Mouse (Mus musculus) layer of hippocampus, postnatal 14 days (tissue): ENCODE measurements around the gene Crlf1. TPM values are rescaled to one million over a fixed set of nuclear protein-coding genes. Genes with fewer than 3 reads are reported as not detected.
A peak's percentile ranks its signal among the peaks of the same experiment; 100 is the strongest.

Experiments
- DNase-seq, 2 experiments: peaks; one replicate each; pipeline ENCODE4 v3.0.0; 2021 to 2022; ENCODE audit warnings: low spot score in 2 of 2, mixed read lengths in 1 of 2
- total RNA-seq, 2 experiments: library from RNA; stranded (reverse); gene quantifications; 2 replicates each; pipeline ENCODE4 v1.2.3; 2021

Crlf1 gene
- total RNA-seq, 2 experiments from 2014 or later: 21.8 to 24.2 TPM

DNA sequence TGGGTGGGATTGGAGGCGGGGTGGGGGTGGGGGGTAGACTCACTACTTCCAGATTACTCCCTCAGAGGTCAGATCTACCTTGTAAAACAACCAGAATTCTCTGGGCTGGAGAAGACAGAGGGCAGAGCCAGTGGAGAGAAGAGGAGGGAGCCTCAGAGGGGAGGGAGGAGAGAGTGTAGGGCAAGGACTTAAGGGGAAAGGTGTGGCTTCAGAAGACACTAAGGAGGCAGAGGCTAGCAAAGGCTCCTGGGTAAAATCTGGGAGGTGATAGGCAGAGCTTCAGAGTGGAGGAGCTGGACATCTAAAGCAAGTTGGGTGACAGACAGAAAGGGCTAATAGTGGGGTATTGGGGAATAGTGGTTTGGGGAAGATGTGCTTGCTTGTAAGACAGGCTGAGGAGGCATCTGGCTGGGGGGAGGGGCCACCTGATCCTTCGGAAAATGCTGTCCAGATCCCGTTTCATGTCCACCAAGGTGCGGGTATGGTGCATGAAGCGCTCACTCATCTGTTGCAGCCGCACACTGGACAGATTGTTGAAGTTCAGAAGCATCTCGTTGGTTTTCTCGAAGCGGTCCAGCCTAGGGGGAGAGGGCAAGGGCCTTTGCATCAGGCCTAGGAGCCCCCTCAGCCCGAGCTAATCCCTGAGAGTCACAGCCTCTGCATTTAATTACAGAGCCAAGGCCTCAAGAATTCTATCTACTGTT, 25.1 kb downstream of the Crlf1 start:
- DNase-seq: no peak

- no peak for DNase-seq
Observed at GRCm38 (mm10) chr8:70519043-70519442, 26.1 kb downstream of the Crlf1 start.

- DNase-seq: no peak
Observed at GRCm38 (mm10) chr8:70519606-70520005, 26.6 kb downstream of the Crlf1 start.

- DNase-seq: peak; percentile 94 to 97
Observed at GRCm38 (mm10) chr8:70522592-70523403, 29.8 kb downstream of the Crlf1 start.

- no peak for DNase-seq
Observed at GRCm38 (mm10) chr8:70527111-70527511, 34.2 kb downstream of the Crlf1 start.

DNA sequence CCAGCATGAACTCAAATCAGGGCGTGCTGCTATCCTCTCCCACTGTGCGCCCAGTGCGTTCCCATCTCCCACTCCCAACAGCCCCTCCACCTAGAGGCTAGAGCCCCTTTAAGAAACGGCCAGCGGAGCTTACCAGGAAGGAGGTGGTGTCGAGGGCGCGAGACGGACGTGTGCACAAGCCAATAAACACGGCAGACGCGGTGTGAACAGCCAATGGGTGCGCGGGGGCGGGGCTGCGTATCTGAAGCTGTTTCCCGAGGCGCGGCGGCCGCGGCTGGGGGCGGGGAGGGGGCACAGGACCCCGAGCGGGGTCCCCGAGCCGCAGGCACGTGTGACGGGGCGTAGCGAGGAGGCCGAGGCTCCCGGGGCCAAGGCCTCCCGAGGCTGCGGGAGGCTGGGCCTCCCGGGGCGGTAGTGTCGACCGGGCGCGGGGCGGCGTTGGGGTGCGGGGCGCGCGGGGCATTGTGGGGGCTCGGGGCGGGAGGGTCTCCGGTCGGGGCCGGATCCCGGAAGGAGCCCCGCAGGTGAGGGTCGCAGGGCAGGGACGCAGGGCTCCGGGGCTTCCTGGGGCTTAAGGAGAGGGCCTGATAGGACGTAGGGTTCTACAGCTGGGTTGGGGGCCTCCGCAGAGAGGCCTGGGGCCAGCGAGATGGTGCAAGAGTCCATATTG, 34.7 kb downstream of the Crlf1 start, which contains the start of the genes Fkbp8 and Kxd1:
Fkbp8 (plus strand) TSS at position 213 of the 670 bp plus-strand sequence.
Kxd1 (minus strand) TSS at position 445 of the 670 bp plus-strand sequence.
- peak; percentile 99 to 100 for DNase-seq

DNA sequence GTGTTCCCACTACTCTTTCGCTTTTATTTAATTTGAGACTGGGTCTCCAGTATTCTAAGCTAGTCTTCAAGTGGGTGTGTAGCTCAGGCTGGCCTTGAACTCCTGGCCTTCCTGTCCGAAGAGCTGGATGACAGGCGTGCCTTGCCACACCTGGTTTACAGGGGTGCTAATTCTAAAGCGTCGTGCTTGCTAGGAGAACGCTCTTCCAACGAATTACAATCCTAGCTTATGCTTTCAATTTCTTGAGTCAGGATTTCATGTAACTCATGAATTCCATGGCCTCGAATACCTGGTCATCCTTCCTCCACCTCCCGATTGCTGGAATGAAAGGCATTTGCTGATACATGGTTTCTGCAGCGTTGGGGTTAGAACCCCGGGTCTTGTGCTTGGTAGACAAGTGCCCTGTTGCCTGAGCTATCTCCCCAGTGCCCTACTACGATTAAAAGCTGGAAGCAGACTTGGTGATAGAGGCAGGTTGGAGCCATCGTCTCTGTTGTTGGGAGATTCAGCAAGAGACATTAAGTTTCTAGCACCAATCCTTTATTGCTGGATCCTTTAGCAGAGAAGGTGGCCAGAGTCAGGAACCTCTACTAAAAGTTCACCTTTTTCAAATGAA, 35.3 kb downstream of the Crlf1 start:
- no peak for DNase-seq

- no peak for DNase-seq
Observed at GRCm38 (mm10) chr8:70529299-70529698, 36.3 kb downstream of the Crlf1 start.

- DNase-seq: no peak
Observed at GRCm38 (mm10) chr8:70529741-70530161, 36.8 kb downstream of the Crlf1 start.

GRCm38 (mm10) chr8:70530314-70530713, 37.4 kb downstream of the Crlf1 start:
- no peak for DNase-seq

GRCm38 (mm10) chr8:70534281-70534680, 41.3 kb downstream of the Crlf1 start:
- no peak for DNase-seq

- DNase-seq: no peak
Observed at GRCm38 (mm10) chr8:70535221-70535620, 42.3 kb downstream of the Crlf1 start.

DNA sequence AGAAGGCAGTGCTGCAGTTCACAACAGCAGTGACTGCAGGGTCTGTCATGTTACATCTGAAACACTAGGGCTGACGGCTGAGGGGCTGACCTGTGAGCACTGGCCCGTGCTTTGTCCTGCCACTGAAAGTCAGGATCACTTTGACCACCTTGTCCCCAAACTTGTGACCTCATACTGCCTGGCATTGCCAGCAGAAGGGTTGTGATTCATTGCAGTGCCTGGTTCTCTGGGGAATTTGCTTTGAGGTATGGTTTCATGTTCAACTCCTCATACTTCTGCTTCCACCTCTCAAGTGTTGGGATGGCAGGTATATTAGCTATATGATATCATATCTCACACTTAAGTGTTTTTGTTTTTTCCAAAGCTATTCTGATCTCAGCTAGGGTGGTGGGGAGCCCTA, 42.7 kb downstream of the Crlf1 start:
- no peak for DNase-seq

GRCm38 (mm10) chr8:70538024-70538579, 45.1 kb downstream of the Crlf1 start:
- peak in 1 of 2 experiments; percentile 56 for DNase-seq

GRCm38 (mm10) chr8:70538633-70539076, 45.7 kb downstream of the Crlf1 start:
- DNase-seq: peak in 1 of 2 experiments; percentile 100

- peak; percentile 98 to 99 for DNase-seq
Observed at GRCm38 (mm10) chr8:70539077-70539813, 46.3 kb downstream of the Crlf1 start, which contains the start of gene Ell. Ell (plus strand) TSS chr8:70539457.

GRCm38 (mm10) chr8:70540013-70540506, 47.1 kb downstream of the Crlf1 start:
- no peak for DNase-seq

DNA sequence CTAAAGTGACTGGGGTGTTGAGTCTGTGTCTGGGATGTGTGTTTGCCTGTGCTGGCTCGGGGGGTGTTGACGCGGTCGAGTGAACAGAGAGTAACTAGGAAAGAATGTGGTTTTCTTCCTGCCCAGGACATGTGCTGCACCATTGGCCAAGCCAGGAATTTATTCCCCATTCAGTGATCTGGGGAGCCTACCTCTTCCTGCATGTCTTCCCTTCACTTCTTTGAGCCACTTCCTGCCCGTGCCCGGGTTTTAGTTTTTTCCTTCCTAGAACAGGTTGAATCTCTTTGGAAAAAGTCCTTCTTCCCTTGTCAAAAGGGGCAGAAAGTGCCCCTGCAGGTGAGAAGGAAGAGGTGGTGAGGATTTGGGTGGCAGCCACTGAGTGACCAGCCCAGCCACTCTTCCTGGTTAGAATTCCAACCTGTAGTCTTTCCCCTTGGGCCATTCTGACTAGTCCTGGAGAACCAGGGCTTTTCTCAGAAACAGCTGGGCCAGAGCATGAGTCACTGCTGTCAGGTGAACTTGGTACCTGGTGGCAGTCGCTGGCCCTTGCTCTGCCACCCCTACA, 47.6 kb downstream of the Crlf1 start:
- DNase-seq: no peak

DNA sequence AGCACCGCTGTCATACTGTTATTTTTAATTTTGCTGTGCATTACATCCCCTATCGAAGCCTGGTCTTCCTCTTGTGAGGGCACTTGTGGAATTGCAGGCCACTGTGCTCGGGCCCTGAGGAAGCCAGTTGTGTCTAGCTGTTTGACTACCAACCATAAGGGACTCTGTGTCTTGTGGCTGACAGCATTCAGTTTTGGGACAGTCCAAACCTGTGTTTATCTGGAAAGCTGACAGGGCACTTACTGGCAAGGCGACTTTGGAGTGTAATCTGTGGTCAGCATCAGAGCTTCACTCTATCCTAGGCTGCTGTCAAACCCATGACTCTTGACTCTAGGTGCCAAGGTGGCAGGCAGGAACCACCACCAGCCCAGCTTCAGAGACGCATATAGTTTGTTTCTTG, 48.1 kb downstream of the Crlf1 start:
- DNase-seq: no peak
